8 mouse cellular contexts compared by ENCODE assay signal in the genomic region with DNA sequence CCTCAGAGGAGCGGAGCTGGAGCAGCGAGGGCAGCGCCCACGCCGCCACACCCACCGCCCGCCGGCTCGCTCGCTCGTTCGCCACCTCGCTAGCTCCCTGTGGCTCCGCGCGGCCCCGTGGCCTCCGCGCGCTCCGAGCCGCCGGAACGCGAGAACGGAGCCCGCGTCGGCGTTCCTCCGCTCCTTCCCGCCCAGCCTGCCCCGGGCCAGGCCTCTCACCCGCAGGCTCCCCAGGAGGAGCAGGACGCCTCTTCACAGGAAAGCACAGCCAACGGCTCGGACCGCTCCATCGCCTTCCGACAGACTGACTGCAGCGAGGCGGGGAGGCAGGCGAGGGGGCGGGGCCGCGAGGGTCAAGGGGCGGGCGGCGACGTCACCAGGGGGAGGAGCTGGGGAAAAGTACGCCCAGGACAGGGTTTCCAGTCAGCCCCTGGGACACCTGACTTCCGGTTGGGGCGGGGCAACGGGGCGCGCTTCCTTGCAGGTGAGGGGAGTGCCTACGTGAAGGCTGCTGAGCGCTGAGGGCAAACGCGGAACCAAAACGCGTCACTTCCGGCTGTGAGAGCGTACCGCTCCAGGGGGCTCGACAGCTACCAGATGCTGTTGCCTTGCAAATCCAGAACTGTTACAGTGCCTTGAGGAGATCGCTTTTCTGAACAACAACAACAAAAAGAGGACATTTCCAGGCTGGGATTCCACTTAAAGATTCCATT. TPM values are rescaled to one million over a fixed set of nuclear protein-coding genes. Genes with fewer than 3 reads are reported as not detected.
DNase-seq lines count a peak whose midpoint lies in the region; ATAC-seq and TF ChIP-seq lines count a peak whose summit lies in the region.

A gene (minus strand): TSS at position 355 of the 713 bp plus-strand sequence.

- peak; percentile 65 to 89 for TF ChIP-seq POLR2A in MEL (IDR thresholded peaks at IDR 0.05; ENCODE audit: control insufficient read depth in 1 of 2, insufficient read depth in 1 of 2, low read depth in 1 of 2, low read length in 2 of 2, poor library complexity in 1 of 2)
- peak; percentile 92 for TF ChIP-seq POLR2A in cerebellum, adult 2 months (IDR thresholded peaks at IDR 0.05; ENCODE audit: borderline replicate concordance, insufficient read depth, low read length)

- H3K27me3 ChIP-seq in MEL (ENCODE audit: control insufficient read depth in 1 of 2, insufficient read depth in 2 of 2, low read length in 2 of 2), result peaks cover 0 to 3% of the 10 kb centered on the region in 2 experiments; a peak in 1 of 4 replicates
- H3K27me3 ChIP-seq in cerebellum, adult 2 months (ENCODE audit: control insufficient read depth, insufficient read depth, low read length), result no peaks in the 10 kb centered on the region
- H3K27me3 ChIP-seq in forebrain, postnatal 0 days (ENCODE audit: insufficient read depth, low read length), result no peaks in the 10 kb centered on the region; the same call in 1 of the 2 replicates
- no peaks in the 10 kb centered on the region for H3K27me3 ChIP-seq in lung, embryonic 15.5 days

- peaks cover 0 to 4% of the 10 kb centered on the region in 2 experiments; a peak in 3 of 4 replicates for H3K4me1 ChIP-seq in MEL (ENCODE audit: control insufficient read depth in 1 of 2, insufficient read depth in 2 of 2, low read length in 2 of 2)
- no peaks in the 10 kb centered on the region for H3K4me1 ChIP-seq in cerebellum, adult 2 months (ENCODE audit: control insufficient read depth, insufficient read depth, low read length)
- H3K4me1 ChIP-seq in forebrain, postnatal 0 days (ENCODE audit: insufficient read depth), result peaks cover 4% of the 10 kb centered on the region; the same call in 1 of the 2 replicates
- H3K4me1 ChIP-seq in lung, embryonic 15.5 days, result peaks cover 9% of the 10 kb centered on the region

- ATAC-seq in forebrain, postnatal 0 days, result peak; percentile 99
- peak; percentile 99 for ATAC-seq in lung, embryonic 15.5 days (ENCODE audit: borderline replicate concordance, extremely low read depth, low FRiP score, low TSS enrichment)

- H3K9ac ChIP-seq in MEL (ENCODE audit: control insufficient read depth, low read depth, low read length, poor library complexity, severe bottlenecking), result peak within 1 kb of the TSS; percentile 89
- peak within 1 kb of the TSS; percentile 88 for H3K9ac ChIP-seq in forebrain, postnatal 0 days
- H3K9ac ChIP-seq in lung, embryonic 15.5 days, result peak within 1 kb of the TSS; percentile 68

- peak within 1 kb of the TSS; percentile 67 for H3K4me2 ChIP-seq in forebrain, postnatal 0 days (ENCODE audit: low read depth)
- peak within 1 kb of the TSS; percentile 78 for H3K4me2 ChIP-seq in lung, embryonic 15.5 days

- no peak for TF ChIP-seq RAD21 in MEL (IDR thresholded peaks at IDR 0.05; ENCODE audit: low read depth, low read length)

- no peak; a peak in 1 of 4 replicates for TF ChIP-seq EP300 in MEL (IDR thresholded peaks at IDR 0.05; ENCODE audit: low read depth in 1 of 2, low read length in 2 of 2)

- H3K79me2 ChIP-seq in MEL (ENCODE audit: control insufficient read depth, insufficient read depth, low read length, poor library complexity), result peaks cover 5% of the 10 kb centered on the region; the same call in 1 of the 2 replicates

- TF ChIP-seq CTCF in MEL (IDR thresholded peaks at IDR 0.05 in 2 of 3, conservative IDR thresholded peaks at IDR 0.05 in 1 of 3; ENCODE audit: control insufficient read depth in 1 of 3, insufficient read depth in 1 of 3, low read depth in 2 of 3, low read length in 3 of 3, poor library complexity in 1 of 3, severe bottlenecking in 1 of 3), result no peak
- no peak for TF ChIP-seq CTCF in cerebellum, adult 2 months (IDR thresholded peaks at IDR 0.05; ENCODE audit: borderline replicate concordance, insufficient read depth, low read depth, low read length)
- TF ChIP-seq CTCF in forebrain, postnatal 0 days (IDR thresholded peaks at IDR 0.05; ENCODE audit: low read depth), result no peak

- H3K9me3 ChIP-seq in MEL (replicated peaks; ENCODE audit: insufficient read depth, low read length), result no peaks in the 10 kb centered on the region
- no peaks in the 10 kb centered on the region for H3K9me3 ChIP-seq in forebrain, postnatal 0 days (ENCODE audit: low read length)
- H3K9me3 ChIP-seq in lung, embryonic 15.5 days, result no peaks in the 10 kb centered on the region

- H3K27ac ChIP-seq in MEL (ENCODE audit: control insufficient read depth, low read depth, low read length), result peak within 1 kb of the TSS; percentile 88
- H3K27ac ChIP-seq in cerebellum, adult 2 months (ENCODE audit: insufficient read depth, low read length), result peak within 1 kb of the TSS; percentile 73
- H3K27ac ChIP-seq in forebrain, postnatal 0 days (ENCODE audit: low read depth, low read length), result peak within 1 kb of the TSS; percentile 96
- H3K27ac ChIP-seq in lung, embryonic 15.5 days, result peak within 1 kb of the TSS; percentile 97

- peak within 1 kb of the TSS; percentile 93 to 94 for H3K4me3 ChIP-seq in MEL (ENCODE audit: control insufficient read depth in 1 of 2, insufficient read depth in 1 of 2, low read depth in 2 of 2, low read length in 2 of 2)
- peak within 1 kb of the TSS; percentile 83 for H3K4me3 ChIP-seq in cerebellum, adult 2 months (replicated peaks; ENCODE audit: insufficient read depth, low read depth, low read length)
- peak within 1 kb of the TSS; percentile 85 for H3K4me3 ChIP-seq in forebrain, postnatal 0 days (ENCODE audit: low read depth, low read length)
- peak within 1 kb of the TSS; percentile 79 for H3K4me3 ChIP-seq in lung, embryonic 15.5 days

- under 1% methylated on average over 66 of the region's 67 CpGs for WGBS in cerebellum, adult 2 months
- 1% methylated on average over 66 of the region's 67 CpGs for WGBS in forebrain, postnatal 0 days
- under 1% methylated on average over 67 of the region's 67 CpGs for WGBS in lung, embryonic 15.5 days

- peak; percentile 99 for DNase-seq in MEL (ENCODE audit: low read depth, low spot score)
- peak; percentile 99 to 100 for DNase-seq in cerebellum, adult 2 months
- peak; percentile 99 for DNase-seq in forebrain, postnatal 0 days
- DNase-seq in heart, postnatal 4 days, result peak; percentile 99
- DNase-seq in layer of hippocampus, adult 8-10 months (ENCODE audit: low spot score in 2 of 2), result peak; percentile 98 to 99
- DNase-seq in ovary, adult 18-20 months (ENCODE audit: low spot score), result peak; percentile 99
- DNase-seq in thymus, postnatal 0 days (ENCODE audit: low spot score), result peak; percentile 99

- peaks cover 0 to 8% of the 10 kb centered on the region in 2 experiments; a peak in 2 of 4 replicates for H3K36me3 ChIP-seq in MEL (ENCODE audit: control insufficient read depth in 1 of 2, insufficient read depth in 2 of 2, low read length in 2 of 2)
- H3K36me3 ChIP-seq in forebrain, postnatal 0 days (ENCODE audit: insufficient read depth), result 0 out of 2 replicates have a peak, but pooled peaks cover 3% of the 10 kb centered on the region
- no peaks in the 10 kb centered on the region for H3K36me3 ChIP-seq in lung, embryonic 15.5 days

TF ChIP-seq in MEL, 35 proteins besides CTCF, POLR2A, EP300 and RAD21:
- TF ChIP-seq SIN3A (IDR thresholded peaks at IDR 0.05; ENCODE audit: low read length) (peak; percentile 79), GATA1 (IDR thresholded peaks at IDR 0.05; ENCODE audit: low read depth, low read length) (no peak), BHLHE40 (IDR thresholded peaks at IDR 0.05; ENCODE audit: borderline replicate concordance, low read depth, low read length) (no peak), NELFE (IDR thresholded peaks at IDR 0.05; ENCODE audit: low read depth, low read length) (peak; percentile 87), NRF1 (IDR thresholded peaks at IDR 0.05; ENCODE audit: insufficient read depth, low read depth, low read length, poor library complexity, severe bottlenecking) (no peak), HCFC1 (IDR thresholded peaks at IDR 0.05; ENCODE audit: low read depth, low read length) (peak; percentile 84), GABPA (IDR thresholded peaks at IDR 0.05; ENCODE audit: low read depth, low read length) (no peak), ELF1 (IDR thresholded peaks at IDR 0.05; ENCODE audit: low read depth, low read length) (peak; percentile 93), TBP (IDR thresholded peaks at IDR 0.05; ENCODE audit: low read depth, low read length) (peak; percentile 81), TCF12 (IDR thresholded peaks at IDR 0.05; ENCODE audit: low read depth, low read length) (peak; percentile 27; the same call in 1 of the 2 replicates), KAT2A (conservative IDR thresholded peaks at IDR 0.05; ENCODE audit: low read depth, low read length) (peak; percentile 37; the same call in 1 of the 2 replicates), POLR2AphosphoS2 (IDR thresholded peaks at IDR 0.05; ENCODE audit: low read length) (peak; percentile 82), ETS1 (IDR thresholded peaks at IDR 0.05; ENCODE audit: low read depth, low read length) (peak; percentile 64), POLR2AphosphoS5 (IDR thresholded peaks at IDR 0.05; ENCODE audit: borderline replicate concordance, low read depth, low read length) (no peak), ZMIZ1 (IDR thresholded peaks at IDR 0.05; ENCODE audit: low read depth, low read length) (peak; percentile 91), ZKSCAN1 (IDR thresholded peaks at IDR 0.05; ENCODE audit: low read depth, low read length) (no peak), USF1 (IDR thresholded peaks at IDR 0.05; ENCODE audit: low read depth, low read length) (peak; percentile 91), MAZ (IDR thresholded peaks at IDR 0.05; ENCODE audit: low read depth, low read length) (peak; percentile 61; the same call in 1 of the 2 replicates), CHD1 (IDR thresholded peaks at IDR 0.05; ENCODE audit: low read depth, low read length) (no peak), MXI1 (IDR thresholded peaks at IDR 0.05; ENCODE audit: low read depth, low read length) (peak; percentile 84)

RNA-seq across cellular contexts. Expression of the gene that starts here (rescaled TPM):
- 11.8 and 12.8 TPM in 2 replicates for total RNA-seq in MEL (2012; rRNA removed)
- polyA plus RNA-seq in MEL (2012; ENCODE audit: insufficient read depth in 1 of 2, insufficient read length in 2 of 2, low read depth in 1 of 2, low replicate concordance in 2 of 2, missing spikeins in 1 of 2), result 10 to 100 TPM in 1 of 2 experiments, 1 to 10 TPM in 1; 9.8 to 59.4 TPM
- polyA plus RNA-seq in cerebellum, adult 2 months (2012; rRNA removed), result 8.1 and 8.4 TPM in 2 replicates
- total RNA-seq in forebrain, postnatal 0 days (2014; rRNA removed), result 16.5 and 18.7 TPM in 2 replicates
- 5.1 and 6.7 TPM in 2 replicates for polyA plus RNA-seq in forebrain, postnatal 0 days (2015; fragmentation: Nextera tagmentation; extraction: Ambion mirVana)
- 1 to 10 TPM; 9.0 to 9.4 TPM for total RNA-seq in heart, postnatal 4 days (2021)
- 10 to 100 TPM; 14.9 to 26.5 (median 20.3) TPM for total RNA-seq in layer of hippocampus, adult 8-10 months (2022)
- 10.2 and 11.4 TPM in 2 replicates for polyA plus RNA-seq in lung, embryonic 15.5 days (2015; fragmentation: Nextera tagmentation; extraction: Ambion mirVana)
- 8.7 and 9.9 TPM in 2 replicates for polyA plus RNA-seq in thymus, postnatal 0 days (2015; fragmentation: Nextera tagmentation; extraction: Ambion mirVana)

Comparison
In these comparisons a context has a peak if more than half of its experiments do, and no peak if none do; other contexts are left out.
1. Peak in every context shown above with its lines: DNase-seq, ATAC-seq, H3K4me3 ChIP-seq and H3K27ac ChIP-seq.